Mouse (Mus musculus): Measurements from ENCODE around the gene Vps35l. TPM values are rescaled to one million over a fixed set of nuclear protein-coding genes. Genes with fewer than 3 reads are reported as not detected.

The Vps35l gene
- polyA plus RNA-seq, 1 experiment = 1.2 TPM

- Histone ChIP-seq H3K4me1 (ENCODE audit: control insufficient read depth) (no peaks in the 10 kb centered on the region), H3K36me3 (ENCODE audit: control insufficient read depth) (peaks cover 51% of the 10 kb centered on the region), H3K9me3 (ENCODE audit: control insufficient read depth, low read length) (no peaks in the 10 kb centered on the region)
Observed at GRCm38 (mm10) chr7:118819666-118820065, 79.6 kb downstream of the Vps35l start.

DNA sequence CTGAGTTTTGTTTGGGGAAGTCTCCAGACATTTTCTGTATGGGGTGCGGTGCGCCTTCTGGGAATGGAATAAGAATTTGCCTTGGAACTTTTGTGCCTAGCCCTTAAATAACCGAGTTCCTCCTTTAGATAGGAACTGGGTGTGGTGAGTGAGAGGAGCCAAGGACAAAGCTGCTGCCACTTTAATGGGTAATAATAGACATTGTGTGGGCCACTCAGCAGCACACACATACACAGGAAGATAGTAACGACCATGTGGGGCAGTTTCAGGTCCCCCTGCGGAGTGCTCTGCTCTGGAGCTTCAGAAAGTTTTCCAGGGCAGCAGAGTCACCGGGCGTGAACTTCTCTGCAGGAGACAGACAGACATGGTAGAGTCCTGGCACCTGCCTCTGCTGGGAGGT lies 81.3 kb downstream of the Vps35l start:
- H3K27me3 ChIP-seq (ENCODE audit: control insufficient read depth) = no peaks in the 10 kb centered on the region
- H3K9me3 ChIP-seq (ENCODE audit: control insufficient read depth, low read length) = no peaks in the 10 kb centered on the region
- H3K36me3 ChIP-seq (ENCODE audit: control insufficient read depth) = peaks cover 50% of the 10 kb centered on the region
- H3K4me3 ChIP-seq (replicated peaks) = no peak overlapping the region
- H3K4me1 ChIP-seq (ENCODE audit: control insufficient read depth) = no peaks in the 10 kb centered on the region
- no peak for TF ChIP-seq TAL1 (IDR thresholded peaks at IDR 0.05; ENCODE audit: low read length)
- no peak for TF ChIP-seq GATA1 (IDR thresholded peaks at IDR 0.05; ENCODE audit: low read length)

More at GRCm38 (mm10) chr7:118819666-118820065, 79.6 kb downstream of the Vps35l start:
- no peak overlapping the region for H3K4me3 ChIP-seq (replicated peaks)
- TF ChIP-seq GATA1 (IDR thresholded peaks at IDR 0.05; ENCODE audit: low read length) = no peak
- no peak for TF ChIP-seq TAL1 (IDR thresholded peaks at IDR 0.05; ENCODE audit: low read length)
- H3K27me3 ChIP-seq (ENCODE audit: control insufficient read depth) = no peaks in the 10 kb centered on the region

- no peak overlapping the region for H3K4me3 ChIP-seq (replicated peaks)
- H3K36me3 ChIP-seq (ENCODE audit: control insufficient read depth) = peaks cover 51% of the 10 kb centered on the region
- H3K27me3 ChIP-seq (ENCODE audit: control insufficient read depth) = no peaks in the 10 kb centered on the region
- H3K4me1 ChIP-seq (ENCODE audit: control insufficient read depth) = no peaks in the 10 kb centered on the region
- H3K9me3 ChIP-seq (ENCODE audit: control insufficient read depth, low read length) = no peaks in the 10 kb centered on the region
- TF ChIP-seq TAL1 (IDR thresholded peaks at IDR 0.05; ENCODE audit: low read length) = no peak
- TF ChIP-seq GATA1 (IDR thresholded peaks at IDR 0.05; ENCODE audit: low read length) = no peak
Observed at GRCm38 (mm10) chr7:118821887-118822556, 82.0 kb downstream of the Vps35l start.

DNA sequence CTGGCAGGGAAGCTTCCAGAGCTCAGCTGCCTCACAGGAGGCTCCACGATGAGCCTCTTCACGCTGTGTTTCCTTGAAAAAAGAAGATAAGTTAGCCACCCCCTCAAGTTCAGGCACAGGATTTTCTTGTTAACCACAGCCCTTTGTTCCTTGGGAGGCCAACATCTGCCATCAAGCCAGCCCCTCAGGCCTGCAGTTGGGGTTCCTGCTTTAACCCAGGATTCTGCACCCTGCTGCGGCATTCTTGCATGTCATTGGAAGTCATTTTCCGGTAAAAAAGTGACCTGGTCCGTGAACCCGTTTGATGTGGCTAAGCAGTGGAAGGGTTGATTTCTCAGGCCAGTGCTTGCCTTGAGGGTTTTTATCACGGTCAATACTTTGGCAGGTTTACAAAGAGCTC lies 84.4 kb downstream of the Vps35l start:
- Histone ChIP-seq H3K4me3 (replicated peaks) (no peak overlapping the region), H3K27me3 (ENCODE audit: control insufficient read depth) (no peaks in the 10 kb centered on the region), H3K9me3 (ENCODE audit: control insufficient read depth, low read length) (no peaks in the 10 kb centered on the region), H3K4me1 (ENCODE audit: control insufficient read depth) (peaks cover 8% of the 10 kb centered on the region), H3K36me3 (ENCODE audit: control insufficient read depth) (peaks cover 46% of the 10 kb centered on the region)
- TF ChIP-seq TAL1 (IDR thresholded peaks at IDR 0.05; ENCODE audit: low read length) (no peak), GATA1 (IDR thresholded peaks at IDR 0.05; ENCODE audit: low read length) (no peak)

GRCm38 (mm10) chr7:118827975-118828416 lies 88.0 kb downstream of the Vps35l start:
- H3K4me3 ChIP-seq (replicated peaks) = no peak overlapping the region
- H3K27me3 ChIP-seq (ENCODE audit: control insufficient read depth) = no peaks in the 10 kb centered on the region
- TF ChIP-seq GATA1 (IDR thresholded peaks at IDR 0.05; ENCODE audit: low read length) (no peak), TAL1 (IDR thresholded peaks at IDR 0.05; ENCODE audit: low read length) (no peak)
- no peaks in the 10 kb centered on the region for H3K9me3 ChIP-seq (ENCODE audit: control insufficient read depth, low read length)
- peaks cover 8% of the 10 kb centered on the region for H3K4me1 ChIP-seq (ENCODE audit: control insufficient read depth)
- H3K36me3 ChIP-seq (ENCODE audit: control insufficient read depth) = peaks cover 56% of the 10 kb centered on the region

GRCm38 (mm10) chr7:118837901-118838300 lies 97.9 kb downstream of the Vps35l start:
- Histone ChIP-seq H3K27me3 (ENCODE audit: control insufficient read depth) (no peaks in the 10 kb centered on the region), H3K9me3 (ENCODE audit: control insufficient read depth, low read length) (no peaks in the 10 kb centered on the region), H3K4me1 (ENCODE audit: control insufficient read depth) (peaks cover 2% of the 10 kb centered on the region), H3K4me3 (replicated peaks) (no peak overlapping the region), H3K36me3 (ENCODE audit: control insufficient read depth) (peaks cover 91% of the 10 kb centered on the region)
- TF ChIP-seq TAL1 (IDR thresholded peaks at IDR 0.05; ENCODE audit: low read length) = no peak
- no peak for TF ChIP-seq GATA1 (IDR thresholded peaks at IDR 0.05; ENCODE audit: low read length)

DNA sequence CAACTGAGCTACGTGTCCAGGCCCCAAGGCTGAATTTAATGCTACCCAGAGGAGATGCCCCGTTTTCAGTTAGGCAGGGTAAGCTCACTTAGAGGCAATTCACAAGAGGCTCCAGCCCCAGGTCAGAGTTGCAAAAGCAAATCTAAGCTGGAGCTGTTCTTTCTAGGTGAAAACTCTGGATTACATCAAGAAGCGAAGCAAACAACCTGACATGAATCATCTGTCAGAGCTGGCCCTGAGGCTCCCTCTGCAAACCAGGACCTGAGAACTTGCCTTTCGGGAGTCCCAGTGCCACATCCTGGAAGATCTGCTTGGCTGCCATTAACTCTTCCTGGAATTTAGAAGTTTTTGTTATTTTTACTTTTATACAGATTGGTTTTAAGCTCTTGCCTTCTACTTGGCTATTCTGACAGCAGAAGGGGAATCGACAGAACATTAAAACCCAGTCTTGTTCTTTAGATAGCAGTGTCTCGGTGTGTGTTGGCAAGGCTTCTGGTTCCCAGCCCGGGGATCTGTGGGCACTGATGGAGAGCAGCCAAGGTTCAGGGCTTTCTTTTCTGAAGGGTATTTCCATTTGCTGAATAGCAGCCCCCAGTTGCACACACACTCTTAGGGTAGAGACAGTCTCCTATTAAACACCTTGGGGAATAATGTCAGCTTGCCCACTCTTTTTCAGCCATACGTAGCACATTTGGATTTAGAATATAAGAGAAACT lies 101.2 kb downstream of the Vps35l start:
- no peaks in the 10 kb centered on the region for H3K27me3 ChIP-seq (ENCODE audit: control insufficient read depth)
- H3K4me3 ChIP-seq (replicated peaks) = no peak overlapping the region
- peaks cover 96% of the 10 kb centered on the region for H3K36me3 ChIP-seq (ENCODE audit: control insufficient read depth)
- peaks cover 5% of the 10 kb centered on the region for H3K4me1 ChIP-seq (ENCODE audit: control insufficient read depth)
- H3K9me3 ChIP-seq (ENCODE audit: control insufficient read depth, low read length) = no peaks in the 10 kb centered on the region
- no peak for TF ChIP-seq TAL1 (IDR thresholded peaks at IDR 0.05; ENCODE audit: low read length)
- TF ChIP-seq GATA1 (IDR thresholded peaks at IDR 0.05; ENCODE audit: low read length) = no peak

- Histone ChIP-seq H3K4me1 (ENCODE audit: control insufficient read depth) (peaks cover 5% of the 10 kb centered on the region), H3K9me3 (ENCODE audit: control insufficient read depth, low read length) (no peaks in the 10 kb centered on the region), H3K27me3 (ENCODE audit: control insufficient read depth) (no peaks in the 10 kb centered on the region), H3K36me3 (ENCODE audit: control insufficient read depth) (peaks cover 95% of the 10 kb centered on the region), H3K4me3 (replicated peaks) (no peak overlapping the region)
- TF ChIP-seq GATA1 (IDR thresholded peaks at IDR 0.05; ENCODE audit: low read length) (no peak), TAL1 (IDR thresholded peaks at IDR 0.05; ENCODE audit: low read length) (no peak)
Observed at GRCm38 (mm10) chr7:118841796-118842195, 101.8 kb downstream of the Vps35l start.

DNA sequence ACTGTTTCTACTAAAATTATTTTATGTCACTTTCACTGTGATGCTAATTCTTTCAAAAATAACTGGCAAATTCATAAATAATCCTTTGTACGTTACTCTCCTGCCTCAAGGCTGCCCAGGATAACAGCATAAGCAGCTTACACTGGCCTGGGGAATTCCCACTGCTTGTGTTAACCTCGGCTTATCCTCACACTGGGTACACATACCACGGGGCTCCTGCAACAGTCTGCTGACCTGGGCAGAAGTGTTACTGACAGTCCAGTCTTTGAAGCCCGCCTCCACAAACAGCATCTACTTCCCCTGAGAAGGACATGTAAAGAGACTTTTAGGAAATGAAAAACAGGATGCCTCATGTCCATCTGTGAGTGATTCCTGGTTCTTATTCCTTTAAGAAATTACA lies 102.9 kb downstream of the Vps35l start:
- TF ChIP-seq TAL1 (IDR thresholded peaks at IDR 0.05; ENCODE audit: low read length) (no peak), GATA1 (IDR thresholded peaks at IDR 0.05; ENCODE audit: low read length) (no peak)
- Histone ChIP-seq H3K36me3 (ENCODE audit: control insufficient read depth) (peaks cover 96% of the 10 kb centered on the region), H3K27me3 (ENCODE audit: control insufficient read depth) (no peaks in the 10 kb centered on the region), H3K9me3 (ENCODE audit: control insufficient read depth, low read length) (no peaks in the 10 kb centered on the region), H3K4me1 (ENCODE audit: control insufficient read depth) (peaks cover 5% of the 10 kb centered on the region), H3K4me3 (replicated peaks) (no peak overlapping the region)

Data from erythroblast, embryonic 14.5 days (primary cell).